Mouse (Mus musculus) kidney, postnatal 4 days (tissue): ENCODE data around the gene Syce1l.
A peak's percentile ranks its signal among the peaks of the same experiment; 100 is the strongest.

Experiments
- DNase-seq, 2 experiments: peaks; one replicate each; pipeline ENCODE4 v3.0.0; 2021; ENCODE audit warnings: mixed read lengths in 2 of 2

Gene Syce1l

DNA sequence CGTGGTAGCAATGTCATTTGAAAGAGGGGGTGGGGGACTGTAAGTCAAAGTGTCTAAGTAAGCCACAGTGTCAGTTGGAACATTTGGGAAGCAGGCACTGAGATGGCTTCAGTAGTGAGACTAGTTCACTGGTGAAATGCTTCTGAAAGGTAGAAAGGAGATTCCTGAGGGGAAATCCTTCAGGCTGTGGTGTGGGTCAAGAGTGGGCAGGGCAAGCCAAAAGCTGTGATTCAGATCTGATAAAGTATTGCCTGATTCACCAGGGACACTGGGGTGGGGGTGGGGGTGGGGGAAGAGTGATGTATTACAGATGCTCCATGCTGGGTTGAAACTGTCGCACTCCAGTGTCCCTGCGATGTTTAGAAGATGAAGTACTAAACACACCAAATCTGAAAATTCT is 31.6 kb downstream of the Syce1l start:
- DNase-seq, result no peak

DNA sequence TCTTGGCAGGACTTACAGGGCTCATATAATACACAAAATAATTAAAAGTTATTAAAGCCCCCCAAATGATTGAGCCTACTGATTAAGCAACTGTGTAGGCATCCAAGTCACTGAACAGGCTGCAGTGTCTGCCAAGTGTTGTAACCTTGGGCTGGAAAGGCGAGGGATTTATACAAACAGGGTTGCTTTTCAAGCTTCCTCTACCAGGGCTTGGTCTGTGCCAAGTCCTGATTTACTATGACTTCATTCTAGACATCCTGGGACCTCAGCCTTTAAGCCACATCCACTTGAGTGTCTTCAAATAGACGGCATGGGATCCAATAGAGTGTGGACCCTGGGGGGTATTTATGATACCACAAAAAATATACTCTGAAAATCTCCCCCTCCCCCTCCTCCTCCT is 32.3 kb downstream of the Syce1l start:
- peak in 1 of 2 experiments; percentile 17 for DNase-seq

DNA sequence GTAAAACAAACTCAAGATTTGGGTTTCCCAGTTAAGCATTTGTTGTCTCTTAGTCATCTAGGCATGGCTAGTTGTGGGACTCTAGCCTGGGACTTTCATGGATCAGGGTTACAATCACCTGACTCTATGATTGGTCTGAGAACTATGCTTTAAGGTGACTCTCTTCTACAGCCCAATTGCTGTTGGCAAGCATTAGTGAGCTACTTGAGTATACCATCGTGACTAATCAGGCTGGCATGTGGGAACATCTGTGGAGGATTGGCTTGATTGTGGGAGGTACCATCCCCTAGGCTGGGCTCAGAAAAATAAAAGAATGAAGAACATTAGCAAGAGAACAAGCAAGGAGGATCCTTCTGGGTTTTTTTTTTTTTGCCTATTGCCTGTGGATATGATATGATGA is 33.8 kb downstream of the Syce1l start:
- no peak for DNase-seq

DNA sequence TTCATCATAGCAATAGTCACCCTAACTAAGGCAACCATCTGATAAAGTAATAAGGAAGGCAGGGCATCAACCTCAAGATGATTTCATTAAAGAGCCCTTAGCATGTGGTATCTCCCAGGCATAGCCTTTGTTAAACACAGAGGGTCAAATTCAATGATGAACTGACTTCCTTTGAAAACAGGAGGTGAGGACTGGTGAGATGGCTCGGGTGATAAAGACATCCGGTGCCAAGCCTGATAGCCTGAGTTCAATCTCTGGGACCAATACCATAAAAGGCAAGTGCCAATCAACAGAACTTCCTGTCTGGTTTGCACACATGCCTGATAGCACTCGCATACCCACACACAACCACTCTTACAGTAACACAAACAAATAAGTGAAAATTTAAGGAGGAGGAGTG is 36.3 kb downstream of the Syce1l start:
- DNase-seq, result no peak

DNA sequence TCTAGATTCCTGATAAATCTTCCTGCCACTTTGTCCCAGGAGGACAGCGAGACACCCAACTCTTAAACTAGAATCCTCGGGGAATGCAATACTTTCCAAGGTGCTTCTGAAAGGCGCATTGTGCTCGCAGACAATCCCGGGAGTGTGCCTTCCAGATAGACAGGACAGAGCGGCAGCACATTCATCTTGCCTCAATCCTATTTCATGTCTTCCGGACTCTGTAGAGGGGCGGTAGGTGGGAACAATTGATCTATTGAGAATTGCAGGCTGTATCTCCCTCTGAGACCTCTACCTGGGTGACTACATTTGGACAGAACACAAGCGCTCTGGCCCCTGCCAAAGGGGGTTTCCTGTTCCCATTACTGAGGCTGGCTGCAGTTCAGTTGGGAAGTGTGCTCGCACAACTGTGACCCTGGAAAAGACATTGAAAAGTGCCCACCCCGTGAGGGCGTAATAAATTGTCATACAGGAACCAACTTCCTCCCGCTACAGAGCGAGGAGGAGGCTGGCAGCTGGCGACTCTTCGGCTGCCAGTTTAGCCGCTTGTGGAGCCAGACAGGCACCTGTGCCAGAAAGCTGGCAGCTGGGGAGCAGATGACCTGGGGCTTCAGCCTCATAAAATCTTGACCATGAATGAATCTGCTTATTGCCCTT is 45.0 kb downstream of the Syce1l start:
- DNase-seq, result no peak

DNA sequence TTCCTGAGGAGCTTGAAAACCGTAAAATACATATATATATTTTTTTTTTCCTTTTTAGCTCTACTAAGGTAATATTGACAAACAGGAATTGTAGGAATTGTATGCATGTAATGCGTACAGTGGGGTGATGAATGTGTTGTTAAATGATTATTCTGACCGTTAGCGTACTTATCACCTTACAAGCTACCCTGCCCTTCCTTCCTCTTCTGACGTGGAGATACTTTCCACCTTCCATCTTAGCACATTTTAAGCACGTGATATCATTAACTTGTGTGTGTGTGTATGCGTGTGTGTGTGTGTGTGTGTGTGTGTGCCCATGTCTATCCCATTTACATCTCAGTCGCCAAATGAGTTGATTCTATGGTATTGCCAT is 45.5 kb downstream of the Syce1l start:
- DNase-seq, result no peak

DNA sequence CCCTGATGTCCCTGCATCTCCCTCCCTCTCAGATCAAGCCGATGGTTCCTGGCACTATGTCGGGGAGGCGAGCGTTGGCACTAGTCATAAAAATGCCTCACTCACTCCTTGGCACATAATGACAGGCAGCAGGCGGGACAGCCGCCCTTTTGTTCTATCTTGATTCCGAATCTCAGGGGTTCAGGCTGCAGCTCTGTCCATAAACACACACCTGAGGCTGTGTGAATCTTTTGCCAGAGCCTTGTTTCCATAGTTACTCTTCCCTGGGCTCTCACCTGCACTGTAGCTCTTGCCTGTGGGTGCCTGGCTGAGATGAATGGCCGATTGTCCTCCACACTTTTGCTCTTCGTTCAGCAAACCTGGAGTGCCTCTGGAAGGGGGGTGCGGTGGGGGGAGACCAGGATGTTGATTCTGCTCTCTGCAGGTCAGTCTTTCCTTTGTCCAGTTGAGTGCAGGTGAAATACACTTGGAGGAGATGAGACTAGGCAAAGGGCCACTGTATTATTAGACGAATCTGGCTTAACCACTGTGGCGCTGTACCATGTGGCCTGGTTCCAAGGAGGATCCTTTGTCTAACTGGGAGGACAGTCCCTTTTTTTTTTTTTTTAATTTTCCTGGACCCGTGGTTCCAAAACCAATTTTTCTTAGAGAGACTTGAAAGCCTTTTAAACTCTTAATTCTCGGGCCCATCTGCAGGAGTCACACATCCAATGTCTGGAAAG is 48.8 kb downstream of the Syce1l start:
- DNase-seq, result no peak

- DNase-seq, result no peak
Observed at GRCm38 (mm10) chr8:113704968-113705367, 62.0 kb downstream of the Syce1l start.
